In genomic region chr4:150568318-150569134, GRCm38 (mm10) we compare ENCODE assay signal across 8 mouse cellular contexts.
DNase-seq lines count a peak whose midpoint lies in the region; ATAC-seq and TF ChIP-seq lines count a peak whose summit lies in the region.

No protein-coding gene starts in this region.

- H3K36me3 ChIP-seq in heart, embryonic 11.5 days (ENCODE audit: control insufficient read depth, insufficient read depth, low read length): no peaks in the 10 kb centered on the region
- H3K36me3 ChIP-seq in intestine, postnatal 0 days (ENCODE audit: control insufficient read depth, insufficient read depth): peaks cover 10% of the 10 kb centered on the region
- H3K36me3 ChIP-seq in lung, embryonic 15.5 days: peaks cover 6% of the 10 kb centered on the region; the same call in 1 of the 2 replicates
- H3K36me3 ChIP-seq in spleen, adult 2 months (ENCODE audit: control insufficient read depth, insufficient read depth, low read length): peaks cover 3% of the 10 kb centered on the region

- H3K4me1 ChIP-seq in heart, embryonic 11.5 days (ENCODE audit: control insufficient read depth, insufficient read depth, low read length): peaks cover 21% of the 10 kb centered on the region
- H3K4me1 ChIP-seq in embryonic fibroblast, embryonic 13.5 days (ENCODE audit: control insufficient read depth, insufficient read depth, low read length): peaks cover 8% of the 10 kb centered on the region
- H3K4me1 ChIP-seq in intestine, postnatal 0 days (replicated peaks; ENCODE audit: control insufficient read depth, insufficient read depth, low read length): 0 out of 2 replicates have a peak, but pooled peaks cover 5% of the 10 kb centered on the region
- peaks cover 42% of the 10 kb centered on the region for H3K4me1 ChIP-seq in lung, embryonic 15.5 days
- H3K4me1 ChIP-seq in spleen, adult 2 months (ENCODE audit: control insufficient read depth, insufficient read depth, insufficient read length): peaks cover 32% of the 10 kb centered on the region; the same call in 1 of the 2 replicates

- DNase-seq in heart, postnatal 10 days: no peak
- peak; percentile 67 to 72 for DNase-seq in spleen, adult 2 months (ENCODE audit: low read depth in 1 of 2, low spot score in 2 of 2)
- DNase-seq in urinary bladder, postnatal 14 days (ENCODE audit: low spot score): no peak
- no peak for DNase-seq in gastrocnemius, adult 8-10 months (ENCODE audit: low spot score in 2 of 2)

- H3K4me2 ChIP-seq in heart, embryonic 11.5 days: peak overlapping the region; percentile 67
- H3K4me2 ChIP-seq in intestine, postnatal 0 days (replicated peaks; ENCODE audit: low read depth): peak overlapping the region; percentile 89
- peak overlapping the region; percentile 65 for H3K4me2 ChIP-seq in lung, embryonic 15.5 days

- ATAC-seq in heart, embryonic 11.5 days (replicated peaks; ENCODE audit: insufficient number of reproducible peaks, low FRiP score, low TSS enrichment): no peak
- peak; percentile 85 for ATAC-seq in intestine, postnatal 0 days
- ATAC-seq in lung, embryonic 15.5 days (ENCODE audit: borderline replicate concordance, extremely low read depth, low FRiP score, low TSS enrichment): peak; percentile 38; the same call in 1 of the 2 replicates

- TF ChIP-seq CTCF in embryonic fibroblast, embryonic 13.5 days (IDR thresholded peaks at IDR 0.05; ENCODE audit: borderline replicate concordance, insufficient read depth, low read length): no peak
- TF ChIP-seq CTCF in intestine, postnatal 0 days (IDR thresholded peaks at IDR 0.05; ENCODE audit: low read depth): no peak
- no peak for TF ChIP-seq CTCF in spleen, adult 2 months (IDR thresholded peaks at IDR 0.05; ENCODE audit: extremely low read depth, insufficient read depth, insufficient read length, insufficient replicate concordance)

- H3K27ac ChIP-seq in heart, embryonic 11.5 days (ENCODE audit: low read depth, low read length): peak overlapping the region; percentile 93
- H3K27ac ChIP-seq in embryonic fibroblast, embryonic 13.5 days (ENCODE audit: insufficient read depth, low read length): peak overlapping the region; percentile 77
- H3K27ac ChIP-seq in intestine, postnatal 0 days (ENCODE audit: low read depth, low read length): peak overlapping the region; percentile 99
- peak overlapping the region; percentile 94 for H3K27ac ChIP-seq in lung, embryonic 15.5 days
- peak overlapping the region; percentile 100 for H3K27ac ChIP-seq in spleen, adult 2 months (ENCODE audit: insufficient read depth, low read length)

- H3K4me3 ChIP-seq in heart, embryonic 11.5 days (ENCODE audit: low read depth, low read length): peak overlapping the region; percentile 92
- peak overlapping the region; percentile 42 for H3K4me3 ChIP-seq in embryonic fibroblast, embryonic 13.5 days (ENCODE audit: insufficient read depth, low read length)
- peak overlapping the region; percentile 95 for H3K4me3 ChIP-seq in intestine, postnatal 0 days (ENCODE audit: low read depth, low read length)
- peak overlapping the region; percentile 75 for H3K4me3 ChIP-seq in lung, embryonic 15.5 days
- H3K4me3 ChIP-seq in spleen, adult 2 months (ENCODE audit: extremely low read depth, insufficient read depth, insufficient read length): peak overlapping the region; percentile 96

- H3K9me3 ChIP-seq in heart, embryonic 11.5 days (replicated peaks; ENCODE audit: control insufficient read depth, low read length): no peaks in the 10 kb centered on the region
- no peaks in the 10 kb centered on the region for H3K9me3 ChIP-seq in intestine, postnatal 0 days (ENCODE audit: control insufficient read depth)
- no peaks in the 10 kb centered on the region for H3K9me3 ChIP-seq in lung, embryonic 15.5 days

- no peaks in the 10 kb centered on the region for H3K27me3 ChIP-seq in heart, embryonic 11.5 days (ENCODE audit: control insufficient read depth, insufficient read depth, low read length)
- H3K27me3 ChIP-seq in intestine, postnatal 0 days (replicated peaks; ENCODE audit: control insufficient read depth, insufficient read depth, low read length): no peaks in the 10 kb centered on the region
- H3K27me3 ChIP-seq in lung, embryonic 15.5 days: no peaks in the 10 kb centered on the region
- no peaks in the 10 kb centered on the region for H3K27me3 ChIP-seq in spleen, adult 2 months (ENCODE audit: control insufficient read depth, insufficient read depth, low read length)

- H3K9ac ChIP-seq in heart, embryonic 11.5 days (ENCODE audit: low read depth, low read length): peak overlapping the region; percentile 92
- H3K9ac ChIP-seq in intestine, postnatal 0 days (ENCODE audit: low read depth, low read length): peak overlapping the region; percentile 97
- H3K9ac ChIP-seq in lung, embryonic 15.5 days: peak overlapping the region; percentile 84

- TF ChIP-seq POLR2A in embryonic fibroblast, embryonic 13.5 days (IDR thresholded peaks at IDR 0.05; ENCODE audit: low read depth, low read length): peak; percentile 59; the same call in 1 of the 2 replicates
- TF ChIP-seq POLR2A in spleen, adult 2 months (IDR thresholded peaks at IDR 0.05; ENCODE audit: low read depth, low read length): peak; percentile 51; the same call in 1 of the 2 replicates

- 32% methylated on average over 9 of the region's 9 CpGs for WGBS in heart, embryonic 11.5 days (ENCODE audit: insufficient replicate concordance)
- WGBS in intestine, postnatal 0 days: 13% methylated on average over 9 of the region's 9 CpGs
- 27% methylated on average over 9 of the region's 9 CpGs for WGBS in lung, embryonic 15.5 days
- WGBS in spleen, adult 2 months: 16% methylated on average over 9 of the region's 9 CpGs

- intact Hi-C loops in heart, postnatal 10 days (cut with DNase I): no loop called here

Comparison
In these comparisons a context has a peak if more than half of its experiments do, and no peak if none do; other contexts are left out.
1. H3K4me3 ChIP-seq: peak in every context shown above with its lines; median percentile 96 in spleen, adult 2 months; 95 in intestine, postnatal 0 days; 92 in heart, embryonic 11.5 days; 75 in lung, embryonic 15.5 days; 42 in embryonic fibroblast, embryonic 13.5 days.
2. DNase-seq: peak in spleen, adult 2 months (2 of 2); none in heart, postnatal 10 days (0 of 2), urinary bladder, postnatal 14 days (single experiment) and gastrocnemius, adult 8-10 months (0 of 2).
3. Peak in every context shown above with its lines, with median percentiles within 50 percentile points of each other: H3K27ac ChIP-seq, H3K4me2 ChIP-seq and H3K9ac ChIP-seq.